Mouse (Mus musculus) heart, adult 2 months (tissue): ENCODE data around the gene Ccdc15.

ENCODE experiments used
- EP300 ChIP-seq: fragments of 200-500 bp; IDR thresholded peaks from 2 replicates; pipeline ENCODE4 v1.6.1; 2011; ENCODE audit warnings: low read depth, low read length, control low read depth; ENCODE audit not compliant: insufficient read depth
- POLR2A ChIP-seq: fragments of 200-500 bp; IDR thresholded peaks from 2 replicates; pipeline ENCODE4 v1.6.1; 2011; ENCODE audit warnings: mild to moderate bottlenecking, low read depth, low read length, control low read depth; ENCODE audit not compliant: insufficient read depth

DNA sequence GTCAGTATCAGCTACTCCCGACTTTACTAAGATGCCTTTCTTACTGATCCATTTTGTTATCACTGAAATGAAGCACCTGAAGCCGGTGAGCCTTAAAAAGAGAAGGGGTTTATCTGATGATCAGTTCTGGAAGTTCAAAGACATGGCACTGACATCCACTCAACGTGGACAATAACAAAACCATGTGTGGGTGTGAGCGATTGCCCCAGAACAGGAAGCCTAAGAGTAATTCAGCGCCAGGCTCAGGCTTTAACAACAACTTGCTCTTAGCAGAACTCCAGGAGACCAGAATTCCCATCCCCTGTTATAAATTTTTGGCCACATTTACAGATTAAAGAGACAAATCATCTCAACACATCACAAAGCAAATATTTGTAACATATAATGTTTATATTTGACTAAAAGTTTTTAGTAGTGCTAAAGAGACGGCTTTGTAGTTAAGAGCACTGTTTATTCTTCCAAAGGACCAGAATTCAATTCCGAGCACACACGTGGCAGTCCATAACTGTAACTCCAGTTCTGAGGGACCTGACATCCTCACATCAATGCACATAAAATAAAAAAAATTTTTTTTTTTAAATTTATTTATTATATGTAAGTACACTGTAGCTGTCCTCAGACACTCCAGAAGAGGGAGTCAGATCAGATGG lies 45.4 kb upstream of the Ccdc15 start:
- TF ChIP-seq EP300 (no peak), POLR2A (no peak)
